ENCODE assay signal across 8 mouse cellular contexts in genomic region chr2:167765072-167765800, GRCm38 (mm10).
A peak's percentile ranks its signal among the peaks of the same experiment; 100 is the strongest.
DNase-seq lines count a peak whose midpoint lies in the region; ATAC-seq and TF ChIP-seq lines count a peak whose summit lies in the region.

No protein-coding gene starts in this region.

- no peaks in the 10 kb centered on the region for H3K9me3 ChIP-seq in embryonic facial prominence, embryonic 15.5 days (replicated peaks)
- H3K9me3 ChIP-seq in heart, embryonic 10.5 days: no peaks in the 10 kb centered on the region
- H3K9me3 ChIP-seq in kidney, embryonic 16.5 days (ENCODE audit: low read length): no peaks in the 10 kb centered on the region
- H3K9me3 ChIP-seq in midbrain, postnatal 0 days (ENCODE audit: low read length): no peaks in the 10 kb centered on the region

- no peak overlapping the region for H3K9ac ChIP-seq in embryonic facial prominence, embryonic 15.5 days
- peak overlapping the region; percentile 51 for H3K9ac ChIP-seq in kidney, embryonic 16.5 days (replicated peaks; ENCODE audit: low read length)
- peak overlapping the region; percentile 79 for H3K9ac ChIP-seq in liver, adult 2 months (ENCODE audit: low read depth, low read length)
- no peak overlapping the region for H3K9ac ChIP-seq in midbrain, postnatal 0 days (replicated peaks; ENCODE audit: low read length, poor library complexity, severe bottlenecking)

- no peak for ATAC-seq in embryonic facial prominence, embryonic 15.5 days (ENCODE audit: insufficient number of reproducible peaks, low FRiP score, low TSS enrichment, low read depth)
- peak; percentile 86 for ATAC-seq in kidney, embryonic 16.5 days (ENCODE audit: low FRiP score, low TSS enrichment)
- peak; percentile 47; the same call in 1 of the 2 replicates for ATAC-seq in midbrain, postnatal 0 days (ENCODE audit: low FRiP score)

- peak overlapping the region; percentile 3 for H3K4me3 ChIP-seq in C2C12 (ENCODE audit: insufficient read depth, poor library complexity, severe bottlenecking)
- no peak overlapping the region for H3K4me3 ChIP-seq in embryonic facial prominence, embryonic 15.5 days (replicated peaks)
- no peak overlapping the region for H3K4me3 ChIP-seq in heart, embryonic 10.5 days
- H3K4me3 ChIP-seq in kidney, embryonic 16.5 days (ENCODE audit: low read length): no peak overlapping the region
- no peak overlapping the region for H3K4me3 ChIP-seq in liver, adult 2 months (ENCODE audit: insufficient read depth, low read depth, low read length)
- no peak overlapping the region for H3K4me3 ChIP-seq in midbrain, postnatal 0 days (ENCODE audit: low read depth, low read length)

- peaks cover 32% of the 10 kb centered on the region for H3K4me1 ChIP-seq in embryonic facial prominence, embryonic 15.5 days
- H3K4me1 ChIP-seq in heart, embryonic 10.5 days: peaks cover 65% of the 10 kb centered on the region
- H3K4me1 ChIP-seq in kidney, embryonic 16.5 days (ENCODE audit: insufficient read depth, low read length): peaks cover 27% of the 10 kb centered on the region
- peaks cover 28% of the 10 kb centered on the region for H3K4me1 ChIP-seq in liver, adult 2 months (ENCODE audit: control insufficient read depth, insufficient read depth, low read length)
- no peaks in the 10 kb centered on the region for H3K4me1 ChIP-seq in midbrain, postnatal 0 days (ENCODE audit: insufficient read depth, low read length)

- TF ChIP-seq CTCF in C2C12 (IDR thresholded peaks at IDR 0.05; ENCODE audit: control insufficient read depth, insufficient read depth, insufficient read length): no peak
- no peak for TF ChIP-seq CTCF in liver, adult 2 months (IDR thresholded peaks at IDR 0.05; ENCODE audit: low read depth, low read length)
- no peak for TF ChIP-seq CTCF in midbrain, postnatal 0 days (IDR thresholded peaks at IDR 0.05)

- no peaks in the 10 kb centered on the region for H3K36me3 ChIP-seq in C2C12 (ENCODE audit: control insufficient read depth, insufficient read depth)
- no peaks in the 10 kb centered on the region for H3K36me3 ChIP-seq in embryonic facial prominence, embryonic 15.5 days
- H3K36me3 ChIP-seq in heart, embryonic 10.5 days: no peaks in the 10 kb centered on the region
- no peaks in the 10 kb centered on the region for H3K36me3 ChIP-seq in kidney, embryonic 16.5 days (ENCODE audit: insufficient read depth, low read length)
- no peaks in the 10 kb centered on the region for H3K36me3 ChIP-seq in liver, adult 2 months (ENCODE audit: control insufficient read depth, insufficient read depth, low read length)
- H3K36me3 ChIP-seq in midbrain, postnatal 0 days (ENCODE audit: insufficient read depth, low read length): no peaks in the 10 kb centered on the region

- WGBS in embryonic facial prominence, embryonic 15.5 days: 47% methylated on average over 22 of the region's 22 CpGs
- 50% methylated on average over 22 of the region's 22 CpGs for WGBS in heart, embryonic 10.5 days
- WGBS in kidney, embryonic 16.5 days: 19% methylated on average over 22 of the region's 22 CpGs
- whole genome bisulfite sequencing in liver, adult 2 months: 9% methylated on average over 22 of the region's 22 CpGs
- 46% methylated on average over 22 of the region's 22 CpGs for WGBS in midbrain, postnatal 0 days

- TF ChIP-seq POLR2A in liver, adult 2 months (IDR thresholded peaks at IDR 0.05; ENCODE audit: extremely low read depth, insufficient read depth, low read length): no peak

- no peaks in the 10 kb centered on the region for H3K79me2 ChIP-seq in C2C12 (ENCODE audit: control insufficient read depth, insufficient read depth)
- H3K79me2 ChIP-seq in liver, adult 2 months (ENCODE audit: control insufficient read depth, insufficient read depth, low read length): no peaks in the 10 kb centered on the region

- DNase-seq in brain, adult 2 months (ENCODE audit: low read depth, low spot score): peak; percentile 72
- DNase-seq in heart, embryonic 10.5 days (ENCODE audit: low spot score): peak; percentile 96
- peak; percentile 95 for DNase-seq in liver, adult 2 months (ENCODE audit: extremely low read depth, low read depth, low spot score)
- DNase-seq in midbrain, postnatal 0 days (ENCODE audit: low spot score): peak; percentile 84
- peak; percentile 81 for DNase-seq in urinary bladder, adult 2 months (ENCODE audit: low spot score)

- H3K79me3 ChIP-seq in C2C12 (ENCODE audit: low read depth): no peaks in the 10 kb centered on the region

- H3K27ac ChIP-seq in embryonic facial prominence, embryonic 15.5 days (replicated peaks): 0 out of 2 replicates have a peak overlapping the region, but pooled peaks have one; percentile 34
- H3K27ac ChIP-seq in heart, embryonic 10.5 days: peak overlapping the region; percentile 83
- H3K27ac ChIP-seq in kidney, embryonic 16.5 days (ENCODE audit: low read length): peak overlapping the region; percentile 71
- H3K27ac ChIP-seq in liver, adult 2 months (replicated peaks; ENCODE audit: insufficient read depth, low read depth, low read length): peak overlapping the region; percentile 94
- H3K27ac ChIP-seq in midbrain, postnatal 0 days (ENCODE audit: low read depth, low read length): no peak overlapping the region

- no peaks in the 10 kb centered on the region for H3K27me3 ChIP-seq in C2C12 (ENCODE audit: control insufficient read depth, insufficient read depth, insufficient read length)
- H3K27me3 ChIP-seq in embryonic facial prominence, embryonic 15.5 days: no peaks in the 10 kb centered on the region
- H3K27me3 ChIP-seq in heart, embryonic 10.5 days (ENCODE audit: insufficient read depth, poor library complexity, severe bottlenecking): peaks cover 9% of the 10 kb centered on the region
- H3K27me3 ChIP-seq in kidney, embryonic 16.5 days (ENCODE audit: insufficient read depth, low read length): no peaks in the 10 kb centered on the region
- no peaks in the 10 kb centered on the region for H3K27me3 ChIP-seq in liver, adult 2 months (ENCODE audit: control insufficient read depth, insufficient read depth, low read length)
- H3K27me3 ChIP-seq in midbrain, postnatal 0 days (ENCODE audit: insufficient read depth, low read length): no peaks in the 10 kb centered on the region

- peak overlapping the region; percentile 64 for H3ac ChIP-seq in C2C12 (ENCODE audit: control insufficient read depth, insufficient read length, low read depth)

- no peak overlapping the region; the same call in 1 of the 2 replicates for H3K4me2 ChIP-seq in embryonic facial prominence, embryonic 15.5 days (replicated peaks)
- H3K4me2 ChIP-seq in kidney, embryonic 16.5 days (replicated peaks; ENCODE audit: low read depth, low read length): 0 out of 2 replicates have a peak overlapping the region, but pooled peaks have one; percentile 12
- no peak overlapping the region for H3K4me2 ChIP-seq in midbrain, postnatal 0 days (ENCODE audit: low read depth, low read length, poor library complexity, severe bottlenecking)

TF ChIP-seq in C2C12, 6 proteins besides CTCF, POLR2A, EP300 and RAD21:
- TF ChIP-seq FOSL1 (IDR thresholded peaks at IDR 0.05; ENCODE audit: insufficient read depth, low read length, poor library complexity, severe bottlenecking): peak; percentile 35
- no peak for TF ChIP-seq CEBPB (IDR thresholded peaks at IDR 0.05; ENCODE audit: low read depth)
- peak; percentile 97 for TF ChIP-seq MAX (IDR thresholded peaks at IDR 0.05)
- TF ChIP-seq USF1 (IDR thresholded peaks at IDR 0.05; ENCODE audit: low read depth): peak; percentile 79
- no peak for TF ChIP-seq MYOG (IDR thresholded peaks at IDR 0.05; ENCODE audit: control insufficient read depth, extremely low read depth, insufficient read length)
- TF ChIP-seq MYOD1 (IDR thresholded peaks at IDR 0.05; ENCODE audit: control insufficient read depth, insufficient read length, low read depth): peak; percentile 2

Comparison
In these comparisons a context has a peak if more than half of its experiments do, and no peak if none do; other contexts are left out.
1. H3K9ac ChIP-seq: peak in kidney, embryonic 16.5 days (single experiment) and liver, adult 2 months (single experiment); none in embryonic facial prominence, embryonic 15.5 days (single experiment) and midbrain, postnatal 0 days (single experiment).
2. Peak in every context shown above with its lines, with median percentiles within 50 percentile points of each other: DNase-seq.